Mouse (Mus musculus): Measurements from ENCODE around the gene A830031A19Rik.

- TF ChIP-seq CTCF (IDR thresholded peaks at IDR 0.05; ENCODE audit: extremely low read depth, insufficient read depth, low read length), result no peak
- TF ChIP-seq POLR2A (IDR thresholded peaks at IDR 0.05; ENCODE audit: extremely low read depth, insufficient read depth, low read length), result no peak
Observed at GRCm38 (mm10) chr11:24099886-24100293, 25.0 kb upstream of the A830031A19Rik start.

All from cortical plate, adult 2 months (tissue).